Mouse (Mus musculus) R1 (cell line): Measurements from ENCODE around the gene Gpr162.

Source experiments
- DNase-seq: peaks from one replicate; pipeline ENCODE4 v3.0.0-alpha.2; 2018; ENCODE audit warnings: low read depth, low spot score

The Gpr162 gene

GRCm38 (mm10) chr6:124881821-124882220, 18.0 kb upstream of the Gpr162 start:
- DNase-seq, result no peak

- DNase-seq, result no peak
These were observed 15.6 kb upstream of the Gpr162 start for GRCm38 (mm10) chr6:124879390-124879789.

- DNase-seq, result no peak
These were observed 10.6 kb upstream of the Gpr162 start for GRCm38 (mm10) chr6:124874348-124874747.

GRCm38 (mm10) chr6:124866560-124866959, 2.8 kb upstream of the Gpr162 start:
- no peak for DNase-seq

- no peak for DNase-seq
These were observed 2.1 kb upstream of the Gpr162 start for GRCm38 (mm10) chr6:124865766-124866362.

- DNase-seq, result peak; percentile 33
These were observed 592 bp downstream of the Gpr162 start for GRCm38 (mm10) chr6:124863125-124863657.

- no peak for DNase-seq
These were observed 1.2 kb downstream of the Gpr162 start for GRCm38 (mm10) chr6:124862406-124863124.

GRCm38 (mm10) chr6:124861802-124862201, 2.0 kb downstream of the Gpr162 start:
- DNase-seq, result no peak

GRCm38 (mm10) chr6:124861266-124861665, 2.5 kb downstream of the Gpr162 start:
- DNase-seq, result no peak

- DNase-seq, result no peak
These were observed 3.3 kb downstream of the Gpr162 start for GRCm38 (mm10) chr6:124860511-124860910.

- peak; percentile 75 for DNase-seq
These were observed 4.1 kb downstream of the Gpr162 start for GRCm38 (mm10) chr6:124859725-124860124.

GRCm38 (mm10) chr6:124858561-124859318, 5.0 kb downstream of the Gpr162 start:
- DNase-seq, result no peak

- no peak for DNase-seq
These were observed 5.8 kb downstream of the Gpr162 start for GRCm38 (mm10) chr6:124857840-124858530.

- peak; percentile 94 for DNase-seq
These were observed 6.6 kb downstream of the Gpr162 start, which contains the start of gene P3h3 for GRCm38 (mm10) chr6:124856916-124857839. Gene P3h3, minus strand, starts transcription at chr6:124857752.

GRCm38 (mm10) chr6:124856321-124856720, 7.5 kb downstream of the Gpr162 start:
- DNase-seq, result no peak

GRCm38 (mm10) chr6:124854647-124855046, 9.1 kb downstream of the Gpr162 start:
- DNase-seq, result no peak

GRCm38 (mm10) chr6:124850535-124850934, 13.2 kb downstream of the Gpr162 start:
- DNase-seq, result peak; percentile 76

- peak; percentile 97 for DNase-seq
These were observed 16.5 kb downstream of the Gpr162 start for GRCm38 (mm10) chr6:124847305-124847704.

- no peak for DNase-seq
These were observed 23.3 kb downstream of the Gpr162 start, which contains the start of gene Gnb3 for GRCm38 (mm10) chr6:124840241-124841167. Gene Gnb3, minus strand, starts transcription at chr6:124840275.
